Mouse (Mus musculus): ENCODE results near the gene Dlx1. TPM values are rescaled to one million over a fixed set of nuclear protein-coding genes. Genes with fewer than 3 reads are reported as not detected.

Dlx1 gene
- total and polyA plus RNA-seq, 2 experiments from 2014 or later = 73.5 to 139 TPM

- Histone ChIP-seq H3K9me3 (ENCODE audit: low read length) (no peaks in the 10 kb centered on the region), H3K27me3 (ENCODE audit: insufficient read depth, low read length) (no peaks in the 10 kb centered on the region), H3K9ac (no peak overlapping the region), H3K4me3 (ENCODE audit: low read depth, low read length) (no peak overlapping the region), H3K4me2 (ENCODE audit: low read depth) (no peak overlapping the region), H3K4me1 (ENCODE audit: insufficient read depth) (no peaks in the 10 kb centered on the region; the same call in 1 of the 2 replicates), H3K27ac (ENCODE audit: low read depth, low read length) (peak overlapping the region; percentile 64), H3K36me3 (ENCODE audit: insufficient read depth) (no peaks in the 10 kb centered on the region)
- no peak for TF ChIP-seq CTCF (IDR thresholded peaks at IDR 0.05; ENCODE audit: low read depth)
- WGBS = 22% methylated on average over 4 of the region's 4 CpGs
- ATAC-seq (peak; percentile 78), DNase-seq (peak; percentile 53)
These were observed 10.9 kb upstream of the Dlx1 start for GRCm38 (mm10) chr2:71516995-71517394.

DNA sequence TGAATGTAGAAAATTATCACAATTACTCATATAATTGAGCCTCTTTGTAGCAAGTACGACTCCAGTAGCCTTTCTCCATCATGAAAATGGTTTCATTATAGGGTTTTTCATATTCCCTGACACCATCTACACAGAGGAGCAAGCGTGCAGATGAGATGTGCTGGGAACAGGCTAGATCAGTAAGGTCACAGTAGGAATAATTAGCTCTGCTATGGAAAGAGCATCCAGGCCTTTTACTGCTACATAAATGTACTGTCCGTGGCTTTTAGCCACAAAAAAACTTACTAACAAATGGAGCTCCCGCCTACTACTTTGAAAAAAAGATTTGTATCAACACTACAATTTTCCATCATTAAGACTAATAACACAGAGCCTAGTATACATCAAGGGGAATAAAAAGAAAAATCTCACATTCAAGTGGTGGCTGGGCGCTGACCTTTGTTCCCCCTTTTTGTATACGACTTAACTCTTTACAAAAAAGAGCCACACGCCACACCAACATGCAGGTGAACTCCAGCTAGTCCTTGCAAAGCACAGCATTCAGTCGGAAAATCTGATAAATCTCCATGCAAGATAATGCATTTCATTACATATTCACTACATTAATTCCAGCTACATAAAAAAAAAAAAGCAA, 10.3 kb upstream of the Dlx1 start:
- Histone ChIP-seq H3K27ac (ENCODE audit: low read depth, low read length) (peak overlapping the region; percentile 64), H3K9me3 (ENCODE audit: low read length) (no peaks in the 10 kb centered on the region), H3K4me2 (ENCODE audit: low read depth) (no peak overlapping the region), H3K36me3 (ENCODE audit: insufficient read depth) (no peaks in the 10 kb centered on the region), H3K4me3 (ENCODE audit: low read depth, low read length) (no peak overlapping the region), H3K9ac (no peak overlapping the region), H3K27me3 (ENCODE audit: insufficient read depth, low read length) (no peaks in the 10 kb centered on the region), H3K4me1 (ENCODE audit: insufficient read depth) (no peaks in the 10 kb centered on the region; the same call in 1 of the 2 replicates)
- WGBS = 39% methylated on average over 8 of the region's 8 CpGs
- ATAC-seq (peak; percentile 87), DNase-seq (peak; percentile 49)
- no peak for TF ChIP-seq CTCF (IDR thresholded peaks at IDR 0.05; ENCODE audit: low read depth)

DNA sequence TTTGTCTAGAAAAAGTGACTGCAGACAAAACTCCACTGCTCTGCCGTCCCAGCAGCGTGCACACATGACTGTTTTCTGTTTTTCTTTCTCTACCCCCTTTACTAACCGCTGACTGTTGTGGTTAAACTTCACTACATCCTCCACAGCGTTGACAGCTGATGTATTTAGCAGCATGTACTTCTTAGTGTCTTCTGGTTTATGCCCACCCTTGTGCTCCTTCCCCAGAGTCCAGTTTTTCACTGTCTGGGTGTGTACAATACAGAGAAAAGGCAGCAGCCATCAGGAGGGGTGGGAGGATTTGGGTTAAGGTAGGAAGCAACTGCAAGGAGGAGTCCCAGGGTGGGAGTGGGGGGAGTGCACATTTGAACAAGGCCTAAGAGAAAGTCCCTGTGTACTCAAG, 5.0 kb upstream of the Dlx1 start:
- Histone ChIP-seq H3K4me3 (ENCODE audit: low read depth, low read length) (no peak overlapping the region), H3K27ac (ENCODE audit: low read depth, low read length) (peak overlapping the region; percentile 29; the same call in 1 of the 2 replicates), H3K36me3 (ENCODE audit: insufficient read depth) (no peaks in the 10 kb centered on the region), H3K4me2 (ENCODE audit: low read depth) (0 out of 2 replicates have a peak overlapping the region, but pooled peaks have one; percentile 19), H3K27me3 (ENCODE audit: insufficient read depth, low read length) (peaks cover 26% of the 10 kb centered on the region), H3K9me3 (ENCODE audit: low read length) (no peaks in the 10 kb centered on the region), H3K9ac (no peak overlapping the region), H3K4me1 (ENCODE audit: insufficient read depth) (peaks cover 3% of the 10 kb centered on the region)
- peak; percentile 15 for DNase-seq
- ATAC-seq = no peak
- no peak for TF ChIP-seq CTCF (IDR thresholded peaks at IDR 0.05; ENCODE audit: low read depth)
- WGBS = 69% methylated on average over 4 of the region's 4 CpGs

DNA sequence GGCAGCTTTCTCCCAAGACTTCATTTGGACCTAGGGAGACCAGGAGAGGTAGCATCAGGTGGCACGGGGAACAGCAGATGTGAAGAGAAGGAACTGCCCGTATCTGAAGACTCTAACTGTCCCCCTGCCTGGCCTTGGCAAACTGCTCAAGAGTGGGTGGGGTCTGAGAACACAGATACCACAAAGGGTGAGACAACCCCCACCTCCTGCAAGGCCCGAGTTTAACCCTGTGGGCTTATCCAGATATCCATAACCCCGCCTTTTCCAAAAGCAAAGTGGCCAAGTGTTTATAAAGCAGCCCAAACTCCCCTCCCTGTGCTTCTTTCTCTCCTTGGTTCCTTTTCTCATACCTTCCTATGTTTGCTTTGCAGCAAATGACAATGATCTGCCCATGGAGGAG, 4.5 kb upstream of the Dlx1 start:
- ATAC-seq (no peak), DNase-seq (no peak)
- Histone ChIP-seq H3K9ac (peak overlapping the region; percentile 7; the same call in 1 of the 2 replicates), H3K36me3 (ENCODE audit: insufficient read depth) (no peaks in the 10 kb centered on the region), H3K4me2 (ENCODE audit: low read depth) (peak overlapping the region; percentile 19; the same call in 1 of the 2 replicates), H3K4me3 (ENCODE audit: low read depth, low read length) (no peak overlapping the region), H3K27me3 (ENCODE audit: insufficient read depth, low read length) (peaks cover 26% of the 10 kb centered on the region), H3K4me1 (ENCODE audit: insufficient read depth) (peaks cover 3% of the 10 kb centered on the region; the same call in 1 of the 2 replicates), H3K9me3 (ENCODE audit: low read length) (no peaks in the 10 kb centered on the region), H3K27ac (ENCODE audit: low read depth, low read length) (peak overlapping the region; percentile 29; the same call in 1 of the 2 replicates)
- TF ChIP-seq CTCF (IDR thresholded peaks at IDR 0.05; ENCODE audit: low read depth) = no peak
- WGBS = 56% methylated on average over 4 of the region's 4 CpGs

DNA sequence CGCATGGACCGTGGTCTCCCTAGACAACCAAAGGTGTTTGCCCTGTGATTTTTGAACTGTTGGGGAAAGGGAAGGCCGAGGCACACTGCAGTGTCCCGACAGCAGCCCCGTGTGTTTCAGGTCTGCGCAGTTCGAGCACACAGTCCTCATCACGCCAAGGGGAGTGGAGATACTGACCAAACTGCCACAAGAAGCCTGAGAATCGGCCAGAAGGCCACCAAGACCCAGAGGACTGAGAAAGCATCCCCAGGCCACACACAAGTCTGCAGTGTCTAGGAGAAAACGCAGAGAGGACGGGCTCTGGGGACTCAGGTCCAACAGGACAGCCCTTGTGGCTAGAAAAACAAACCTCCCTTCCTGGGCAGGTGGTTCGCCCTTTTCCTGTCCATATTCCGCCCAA, 3.1 kb upstream of the Dlx1 start:
- no peak for TF ChIP-seq CTCF (IDR thresholded peaks at IDR 0.05; ENCODE audit: low read depth)
- H3K9me3 ChIP-seq (ENCODE audit: low read length) = no peaks in the 10 kb centered on the region
- H3K36me3 ChIP-seq (ENCODE audit: insufficient read depth) = no peaks in the 10 kb centered on the region
- H3K4me3 ChIP-seq (ENCODE audit: low read depth, low read length) = peak overlapping the region; percentile 47; the same call in 1 of the 2 replicates
- no peak overlapping the region for H3K9ac ChIP-seq
- DNase-seq = peak; percentile 10
- H3K27ac ChIP-seq (ENCODE audit: low read depth, low read length) = peak overlapping the region; percentile 66
- peaks cover 40% of the 10 kb centered on the region for H3K27me3 ChIP-seq (ENCODE audit: insufficient read depth, low read length)
- WGBS = 34% methylated on average over 13 of the region's 13 CpGs
- no peak for ATAC-seq
- H3K4me2 ChIP-seq (ENCODE audit: low read depth) = peak overlapping the region; percentile 63
- H3K4me1 ChIP-seq (ENCODE audit: insufficient read depth) = peaks cover 3% of the 10 kb centered on the region; the same call in 1 of the 2 replicates

DNA sequence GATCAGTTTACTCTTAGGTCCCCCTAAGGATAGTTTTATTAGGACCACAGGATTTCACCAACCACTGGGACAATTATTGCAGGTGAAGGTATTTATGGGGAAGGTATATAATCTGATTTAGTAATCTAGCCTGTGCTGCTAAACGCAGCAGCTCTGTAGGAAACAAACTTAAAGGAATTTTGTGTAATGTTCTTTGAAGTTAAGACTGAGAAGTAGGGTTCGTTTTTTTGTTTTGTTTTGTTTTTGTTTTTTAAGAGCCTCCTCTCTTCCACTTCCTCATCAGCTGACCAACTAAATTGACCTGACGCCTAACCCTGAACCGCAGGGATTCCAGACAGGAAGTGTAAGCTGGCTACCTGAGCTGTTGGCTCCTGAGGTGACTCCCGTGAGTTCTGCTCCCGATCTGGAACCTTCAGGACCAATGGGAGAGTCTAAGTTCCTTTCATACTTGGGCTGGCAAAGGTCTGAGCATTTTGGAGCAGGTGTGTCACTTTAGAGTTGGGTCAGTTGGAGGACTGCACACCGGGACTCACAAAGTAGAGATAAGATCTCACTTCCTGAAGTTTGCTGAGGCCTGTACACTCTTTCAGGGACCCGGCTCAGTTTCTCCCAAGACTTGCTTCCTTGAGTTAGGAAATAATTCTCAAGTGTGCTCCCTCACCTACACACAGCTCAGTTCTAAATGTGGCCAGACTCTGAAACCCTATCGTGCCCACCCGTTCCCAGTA, 1.2 kb upstream of the Dlx1 start:
- Histone ChIP-seq H3K36me3 (ENCODE audit: insufficient read depth) (no peaks in the 10 kb centered on the region), H3K9ac (peak overlapping the region; percentile 51), H3K27me3 (ENCODE audit: insufficient read depth, low read length) (peaks cover 44% of the 10 kb centered on the region), H3K4me1 (ENCODE audit: insufficient read depth) (peaks cover 3% of the 10 kb centered on the region; the same call in 1 of the 2 replicates), H3K27ac (ENCODE audit: low read depth, low read length) (peak overlapping the region; percentile 92), H3K4me3 (ENCODE audit: low read depth, low read length) (peak overlapping the region; percentile 47), H3K4me2 (ENCODE audit: low read depth) (peak overlapping the region; percentile 63), H3K9me3 (ENCODE audit: low read length) (no peaks in the 10 kb centered on the region)
- no peak for DNase-seq
- ATAC-seq = no peak
- 15% methylated on average over 10 of the region's 10 CpGs for WGBS
- TF ChIP-seq CTCF (IDR thresholded peaks at IDR 0.05; ENCODE audit: low read depth) = no peak

All from forebrain, postnatal 0 days (tissue).